ENCODE assay signal across 8 mouse cellular contexts in genomic region chr2:32362817-32363340, GRCm38 (mm10). TPM values are rescaled to one million over a fixed set of nuclear protein-coding genes. Genes with fewer than 3 reads are reported as not detected.
A peak's percentile ranks its signal among the peaks of the same experiment; 100 is the strongest.
DNase-seq lines count a peak whose midpoint lies in the region; ATAC-seq and TF ChIP-seq lines count a peak whose summit lies in the region.

No protein-coding gene starts in this region.

- H3K9me3 ChIP-seq in embryonic facial prominence, embryonic 13.5 days: no peaks in the 10 kb centered on the region
- no peaks in the 10 kb centered on the region for H3K9me3 ChIP-seq in kidney, embryonic 14.5 days (ENCODE audit: control insufficient read depth, low read length)

- TF ChIP-seq POLR2A in liver, adult 2 months (IDR thresholded peaks at IDR 0.05; ENCODE audit: extremely low read depth, insufficient read depth, low read length): peak; percentile 58

- peaks cover 36% of the 10 kb centered on the region for H3K36me3 ChIP-seq in embryonic facial prominence, embryonic 13.5 days
- peaks cover 26% of the 10 kb centered on the region for H3K36me3 ChIP-seq in kidney, embryonic 14.5 days (ENCODE audit: control insufficient read depth, insufficient read depth, low read length)
- H3K36me3 ChIP-seq in liver, adult 2 months (ENCODE audit: control insufficient read depth, insufficient read depth, low read length): peaks cover under 1% of the 10 kb centered on the region; the same call in 1 of the 2 replicates

- peaks cover 9% of the 10 kb centered on the region for H3K27me3 ChIP-seq in embryonic facial prominence, embryonic 13.5 days
- H3K27me3 ChIP-seq in kidney, embryonic 14.5 days (ENCODE audit: control insufficient read depth, insufficient read depth, low read length): no peaks in the 10 kb centered on the region
- no peaks in the 10 kb centered on the region for H3K27me3 ChIP-seq in liver, adult 2 months (ENCODE audit: control insufficient read depth, insufficient read depth, low read length)

- H3K4me1 ChIP-seq in embryonic facial prominence, embryonic 13.5 days: peaks cover 26% of the 10 kb centered on the region
- peaks cover 18% of the 10 kb centered on the region; the same call in 1 of the 2 replicates for H3K4me1 ChIP-seq in kidney, embryonic 14.5 days (ENCODE audit: control insufficient read depth, insufficient read depth, low read length)
- H3K4me1 ChIP-seq in liver, adult 2 months (ENCODE audit: control insufficient read depth, insufficient read depth, low read length): peaks cover 7% of the 10 kb centered on the region; the same call in 1 of the 2 replicates

- ATAC-seq in embryonic facial prominence, embryonic 13.5 days (ENCODE audit: insufficient number of reproducible peaks, insufficient read depth, low FRiP score, low TSS enrichment, low read depth): peak; percentile 53; the same call in 1 of the 2 replicates
- peak; percentile 79 for ATAC-seq in kidney, embryonic 14.5 days (ENCODE audit: low FRiP score, low TSS enrichment)
- peak; percentile 75 for ATAC-seq in monocyte, adult 5-6 weeks (replicated peaks; ENCODE audit: insufficient number of reproducible peaks, low FRiP score, low TSS enrichment, poor library complexity, severe bottlenecking)

- H3K4me3 ChIP-seq in embryonic facial prominence, embryonic 13.5 days: peak overlapping the region; percentile 86
- H3K4me3 ChIP-seq in kidney, embryonic 14.5 days (ENCODE audit: low read length): peak overlapping the region; percentile 83
- peak overlapping the region; percentile 89 for H3K4me3 ChIP-seq in liver, adult 2 months (ENCODE audit: insufficient read depth, low read depth, low read length)

- peak; percentile 85 for DNase-seq in 3T3-L1 (ENCODE audit: low read depth, low spot score)
- peak; percentile 95 to 96 for DNase-seq in adrenal gland, postnatal 36 days
- peak; percentile 93 to 94 for DNase-seq in heart, adult 9 months (ENCODE audit: low spot score in 2 of 2)
- peak; percentile 86 for DNase-seq in liver, adult 2 months (ENCODE audit: extremely low read depth, low read depth, low spot score)
- peak; percentile 88 for DNase-seq in spleen, postnatal 36 days (ENCODE audit: low spot score in 2 of 2)

- peaks cover 3% of the 10 kb centered on the region; the same call in 1 of the 2 replicates for H3K79me2 ChIP-seq in liver, adult 2 months (ENCODE audit: control insufficient read depth, insufficient read depth, low read length)

- peak; percentile 89 for TF ChIP-seq CTCF in liver, adult 2 months (IDR thresholded peaks at IDR 0.05; ENCODE audit: low read depth, low read length)

- peak overlapping the region; percentile 92 for H3K9ac ChIP-seq in embryonic facial prominence, embryonic 13.5 days
- peak overlapping the region; percentile 82 for H3K9ac ChIP-seq in kidney, embryonic 14.5 days (ENCODE audit: low read depth, low read length)
- H3K9ac ChIP-seq in liver, adult 2 months (ENCODE audit: low read depth, low read length): peak overlapping the region; percentile 85

- peak overlapping the region; percentile 77 for H3K4me2 ChIP-seq in embryonic facial prominence, embryonic 13.5 days
- peak overlapping the region; percentile 81 for H3K4me2 ChIP-seq in kidney, embryonic 14.5 days (replicated peaks; ENCODE audit: low read depth, low read length)

- H3K27ac ChIP-seq in embryonic facial prominence, embryonic 13.5 days: peak overlapping the region; percentile 89
- H3K27ac ChIP-seq in kidney, embryonic 14.5 days (ENCODE audit: low read depth, low read length): peak overlapping the region; percentile 95
- H3K27ac ChIP-seq in liver, adult 2 months (replicated peaks; ENCODE audit: insufficient read depth, low read depth, low read length): peak overlapping the region; percentile 95

- under 1% methylated on average over 48 of the region's 53 CpGs for whole genome bisulfite sequencing in embryonic facial prominence, embryonic 13.5 days
- WGBS in kidney, embryonic 14.5 days: under 1% methylated on average over 50 of the region's 53 CpGs
- WGBS in liver, adult 2 months: under 1% methylated on average over 53 of the region's 53 CpGs

RNA-seq across cellular contexts. Expression of gene Dnm1, which starts 9.7 kb away (rescaled TPM):
- total RNA-seq in adrenal gland, postnatal 36 days (2021): 10 to 100 TPM; 14.8 to 20.3 TPM
- polyA plus RNA-seq in embryonic facial prominence, embryonic 13.5 days (2015; fragmentation: Nextera tagmentation; extraction: Ambion mirVana): 31.9 and 32.4 TPM in 2 replicates
- polyA plus RNA-seq in kidney, embryonic 14.5 days (2014; fragmentation: Nextera tagmentation; extraction: Ambion mirVana): 8.4 and 11.5 TPM in 2 replicates
- 0.09 and 0.40 TPM in 2 replicates for total RNA-seq in liver, adult 2 months (2014; rRNA removed)
- 0.60 and 0.90 TPM in 2 replicates for polyA plus RNA-seq in liver, adult 2 months (2012; rRNA removed)
- total RNA-seq in monocyte, adult 5-6 weeks (2017): not detected in 3 replicates

RNA-seq across cellular contexts. Expression of gene Ciz1, which starts 10.8 kb away (rescaled TPM):
- total RNA-seq in adrenal gland, postnatal 36 days (2021): 10 to 100 TPM; 59.8 to 66.2 TPM
- 48.6 and 54.2 TPM in 2 replicates for polyA plus RNA-seq in embryonic facial prominence, embryonic 13.5 days (2015; fragmentation: Nextera tagmentation; extraction: Ambion mirVana)
- polyA plus RNA-seq in kidney, embryonic 14.5 days (2014; fragmentation: Nextera tagmentation; extraction: Ambion mirVana): 36.2 and 50.3 TPM in 2 replicates
- total RNA-seq in liver, adult 2 months (2014; rRNA removed): 9.5 and 10.0 TPM in 2 replicates
- 47.1 and 71.7 TPM in 2 replicates for polyA plus RNA-seq in liver, adult 2 months (2012; rRNA removed)
- total RNA-seq in monocyte, adult 5-6 weeks (2017): 47.7 to 111 TPM (median 96.8 TPM) in 3 replicates

RNA-seq across cellular contexts. Expression of gene 1110008P14Rik, which starts 18.9 kb away (rescaled TPM):
- total RNA-seq in adrenal gland, postnatal 36 days (2021): 100 to 1,000 TPM; 175 to 184 TPM
- 44.1 and 47.8 TPM in 2 replicates for polyA plus RNA-seq in embryonic facial prominence, embryonic 13.5 days (2015; fragmentation: Nextera tagmentation; extraction: Ambion mirVana)
- 50.1 and 52.0 TPM in 2 replicates for polyA plus RNA-seq in kidney, embryonic 14.5 days (2014; fragmentation: Nextera tagmentation; extraction: Ambion mirVana)
- 25.8 and 32.5 TPM in 2 replicates for total RNA-seq in liver, adult 2 months (2014; rRNA removed)
- polyA plus RNA-seq in liver, adult 2 months (2012; rRNA removed): 103 and 144 TPM in 2 replicates
- total RNA-seq in monocyte, adult 5-6 weeks (2017): 9.7 to 24.0 TPM (median 21.3 TPM) in 3 replicates

RNA-seq across cellular contexts. Expression of gene Lcn2, which starts 25.2 kb away (rescaled TPM):
- total RNA-seq in adrenal gland, postnatal 36 days (2021): 1 to 10 TPM; 1.1 to 3.9 TPM
- polyA plus RNA-seq in embryonic facial prominence, embryonic 13.5 days (2015; fragmentation: Nextera tagmentation; extraction: Ambion mirVana): 0.22 and 1.5 TPM in 2 replicates
- 1.6 and 1.7 TPM in 2 replicates for polyA plus RNA-seq in kidney, embryonic 14.5 days (2014; fragmentation: Nextera tagmentation; extraction: Ambion mirVana)
- total RNA-seq in liver, adult 2 months (2014; rRNA removed): 2.1 and 10.0 TPM in 2 replicates
- polyA plus RNA-seq in liver, adult 2 months (2012; rRNA removed): 29.3 and 45.5 TPM in 2 replicates
- total RNA-seq in monocyte, adult 5-6 weeks (2017): 1.6 TPM in 1 of 3 replicates, not detected in the others

RNA-seq across cellular contexts. Expression of gene Ptges2, which starts 32.8 kb away (rescaled TPM):
- 10 to 100 TPM; 58.2 to 58.7 TPM for total RNA-seq in adrenal gland, postnatal 36 days (2021)
- polyA plus RNA-seq in embryonic facial prominence, embryonic 13.5 days (2015; fragmentation: Nextera tagmentation; extraction: Ambion mirVana): 30.0 and 30.4 TPM in 2 replicates
- polyA plus RNA-seq in kidney, embryonic 14.5 days (2014; fragmentation: Nextera tagmentation; extraction: Ambion mirVana): 32.2 and 36.4 TPM in 2 replicates
- 22.6 and 30.7 TPM in 2 replicates for total RNA-seq in liver, adult 2 months (2014; rRNA removed)
- polyA plus RNA-seq in liver, adult 2 months (2012; rRNA removed): 24.4 and 25.5 TPM in 2 replicates
- total RNA-seq in monocyte, adult 5-6 weeks (2017): 2.2 to 7.0 TPM (median 3.6 TPM) in 3 replicates

Comparison
In these comparisons a context has a peak if more than half of its experiments do, and no peak if none do; other contexts are left out.
1. Peak in every context shown above with its lines: DNase-seq, ATAC-seq, H3K4me3 ChIP-seq and H3K27ac ChIP-seq.
2. RNA of gene Dnm1, which starts 9.7 kb away (total RNA-seq): 14.8 to 20.3 TPM in adrenal gland, postnatal 36 days; 0.09 to 0.40 TPM in liver, adult 2 months and not detected in monocyte, adult 5-6 weeks; every median in the first group is over 10 times any median in the second.